Mouse (Mus musculus) layer of hippocampus, postnatal 36 days (tissue): Measurements from ENCODE around the gene Rars. TPM values are rescaled to one million over a fixed set of nuclear protein-coding genes. Genes with fewer than 3 reads are reported as not detected.
"Not testable (repeated sequence)": the region's sequence is repeated elsewhere in the genome, so short reads cannot be mapped to it uniquely, and the experiment has no call there.

Experiments used
- DNase-seq, 2 experiments: peaks; one replicate each; pipeline ENCODE4 v3.0.0; 2022
- total RNA-seq, 2 experiments: library from RNA; stranded (reverse); gene quantifications; 2 replicates each; pipeline ENCODE4 v1.2.3; 2021

Gene Rars
- total RNA-seq, 2 experiments from 2014 or later = 48.9 to 49.9 TPM

DNA sequence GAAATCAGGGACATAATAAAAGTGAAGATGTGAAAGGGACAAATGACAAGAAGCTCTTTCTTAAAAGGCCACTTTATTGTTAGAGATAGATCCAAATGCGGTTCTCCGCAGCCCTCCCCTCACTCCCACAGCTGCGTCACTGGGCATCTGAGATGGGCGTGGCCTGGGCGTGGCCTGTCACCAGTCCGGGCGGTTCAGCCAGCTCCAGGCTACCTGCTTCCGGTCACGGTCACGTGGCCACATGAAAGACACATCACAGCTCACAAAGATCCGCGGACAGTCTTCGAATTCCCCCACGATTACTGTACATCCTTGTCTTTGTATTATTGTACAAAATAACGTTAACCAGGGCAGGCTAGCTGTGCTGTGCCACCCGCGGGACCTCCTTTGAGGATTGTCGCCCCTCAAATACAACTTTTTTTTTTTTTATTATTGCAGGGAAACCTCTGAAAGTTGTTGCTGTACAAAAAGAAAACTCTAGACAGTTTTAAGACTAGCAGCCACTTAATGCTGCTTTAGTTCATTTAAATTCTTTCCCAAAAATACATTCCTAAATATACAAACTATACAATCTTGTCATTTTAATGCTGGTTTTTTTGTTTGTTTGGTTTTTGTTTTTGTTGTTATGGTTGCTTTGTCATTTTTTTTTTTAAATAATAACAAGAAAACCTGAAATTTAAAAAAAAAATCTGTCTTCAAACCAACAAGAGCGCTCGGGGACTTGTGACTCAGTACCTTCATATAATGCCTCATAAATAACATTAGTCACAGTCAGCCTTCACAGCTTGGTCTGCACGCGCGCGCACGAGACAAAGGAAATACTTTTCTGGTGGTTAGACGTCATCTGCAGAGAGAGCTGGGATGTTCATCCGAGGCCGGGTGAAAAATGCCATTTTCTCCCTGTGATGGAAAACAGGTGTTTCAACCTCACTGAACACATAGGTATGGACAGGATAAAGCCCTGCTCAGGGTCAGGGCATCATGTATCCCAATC is 4.3 kb upstream of the Rars start:
- peak; percentile 58 to 66 for DNase-seq

DNA sequence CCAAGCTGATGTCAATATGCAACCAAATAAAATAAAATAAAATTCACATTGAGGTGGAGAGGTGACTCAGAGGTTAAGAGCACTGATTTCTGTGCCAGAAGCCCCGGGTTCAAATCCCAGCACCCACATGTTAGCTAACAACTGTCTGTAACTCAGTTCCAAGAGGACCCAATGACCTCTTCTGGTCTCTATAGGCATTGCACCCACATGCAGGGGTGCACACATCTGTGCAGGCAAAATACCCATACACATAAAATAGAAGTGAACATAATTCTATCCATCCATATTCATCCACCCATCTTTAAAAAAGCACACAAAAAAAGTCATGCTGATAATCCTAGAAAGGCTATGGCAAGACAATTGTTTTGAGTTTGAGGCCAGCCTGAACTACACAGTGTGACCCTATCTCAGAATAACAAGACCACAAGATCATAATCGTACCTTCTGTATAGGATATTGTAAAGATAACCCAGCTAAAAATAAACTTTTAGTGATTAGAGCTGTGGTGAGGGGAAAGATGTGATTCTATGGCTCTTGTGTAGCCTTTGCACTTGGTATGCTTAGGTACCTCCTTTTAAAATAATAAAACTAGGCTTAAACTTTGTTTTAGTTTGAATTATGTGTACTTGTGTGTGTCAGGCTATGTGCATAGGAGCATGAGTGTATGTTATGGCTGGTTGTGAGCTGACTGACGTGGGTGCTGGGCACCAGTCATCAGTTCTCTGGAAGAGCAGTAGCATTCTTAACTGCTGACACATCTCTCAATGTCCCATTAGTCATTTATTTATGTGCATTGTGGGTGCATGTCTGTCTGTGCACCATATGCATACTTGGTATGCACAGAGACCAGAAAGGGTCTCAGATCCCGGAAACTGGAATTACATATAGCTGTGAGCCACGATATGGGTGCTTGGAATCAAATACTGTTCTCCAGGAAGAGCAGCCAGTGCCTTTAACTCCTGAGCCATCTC is 3.1 kb upstream of the Rars start:
- no peak for DNase-seq

GRCm38 (mm10) chr11:35833270-35833669 is 1.0 kb downstream of the Rars start:
- no peak for DNase-seq

GRCm38 (mm10) chr11:35832139-35832538 is 2.2 kb downstream of the Rars start:
- no peak for DNase-seq

DNA sequence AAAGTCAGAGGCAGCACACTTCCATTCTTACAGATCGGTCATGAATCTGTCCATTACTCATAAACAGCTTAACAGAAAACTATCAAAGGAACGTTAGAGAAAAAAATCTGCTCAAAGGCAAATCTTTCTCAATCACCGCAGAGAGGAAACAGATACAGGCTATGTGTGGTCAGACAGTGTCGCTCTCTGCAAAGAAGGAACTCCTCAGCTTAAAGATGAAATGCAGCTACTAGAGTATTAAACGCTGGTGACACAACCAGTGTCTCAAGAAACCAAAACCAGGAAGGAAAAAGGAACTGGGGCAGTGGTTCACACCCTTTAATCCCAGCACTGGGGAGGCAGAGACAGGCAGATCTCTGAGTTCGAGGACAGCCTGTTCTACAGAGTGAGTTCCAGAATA is 6.6 kb downstream of the Rars start:
- no peak for DNase-seq

DNA sequence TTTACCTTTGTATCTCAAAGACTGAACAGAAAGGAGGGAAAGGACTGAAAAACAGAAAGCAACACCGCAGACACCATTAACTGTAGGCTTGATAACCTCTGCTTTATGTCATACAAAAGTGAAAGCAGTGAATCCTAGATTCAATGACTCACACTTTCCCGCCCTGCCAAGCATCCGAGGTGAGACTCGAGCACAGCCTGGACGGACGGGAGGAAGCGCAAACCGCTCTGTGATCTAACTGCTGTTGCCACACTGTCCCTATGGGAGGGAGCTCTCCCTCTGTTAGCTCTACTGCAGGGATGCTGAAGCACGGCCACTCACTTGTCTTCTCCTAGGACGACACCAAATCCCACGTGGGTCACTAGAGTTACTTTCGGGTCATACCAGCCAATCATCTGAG is 18.0 kb downstream of the Rars start:
- DNase-seq = no peak

DNA sequence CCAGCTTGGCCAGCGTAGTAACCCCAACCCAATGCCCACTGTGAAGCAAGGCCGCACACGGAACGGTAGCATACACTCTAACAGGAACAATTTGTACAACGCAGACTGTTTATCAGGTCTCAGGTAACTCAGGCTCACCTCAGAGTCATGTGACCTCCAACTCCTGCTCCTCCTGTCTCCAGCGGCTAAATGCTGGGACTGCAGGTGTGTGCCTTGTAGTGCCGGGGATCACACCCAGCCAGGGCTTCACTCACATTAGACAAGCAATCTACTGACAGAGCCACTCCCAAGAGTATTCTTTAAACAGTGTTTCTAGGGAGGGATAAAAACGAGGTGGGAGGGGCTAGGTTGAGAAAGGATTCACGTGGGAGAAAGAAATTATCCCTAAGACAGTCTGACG is 22.8 kb downstream of the Rars start:
- DNase-seq = no peak

DNA sequence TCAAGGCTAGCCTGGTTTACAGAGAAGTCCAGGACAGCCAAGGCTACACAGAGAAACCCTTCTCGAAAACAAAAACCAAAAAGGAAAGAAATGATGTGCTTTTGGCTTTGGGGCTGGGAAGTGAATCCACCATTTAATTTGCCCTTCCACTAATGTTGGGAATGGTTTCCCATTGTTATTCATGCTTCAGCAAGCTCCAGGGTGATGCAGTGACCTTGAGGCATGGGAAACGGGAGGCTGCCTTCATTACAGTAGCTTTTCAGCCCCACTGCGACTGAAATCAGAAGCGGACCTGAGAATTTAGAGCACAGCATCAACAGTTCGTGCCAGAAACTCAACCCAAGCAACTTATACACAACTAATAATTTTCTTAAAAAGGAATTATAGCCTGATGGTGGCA is 33.0 kb downstream of the Rars start:
- DNase-seq = no peak

DNA sequence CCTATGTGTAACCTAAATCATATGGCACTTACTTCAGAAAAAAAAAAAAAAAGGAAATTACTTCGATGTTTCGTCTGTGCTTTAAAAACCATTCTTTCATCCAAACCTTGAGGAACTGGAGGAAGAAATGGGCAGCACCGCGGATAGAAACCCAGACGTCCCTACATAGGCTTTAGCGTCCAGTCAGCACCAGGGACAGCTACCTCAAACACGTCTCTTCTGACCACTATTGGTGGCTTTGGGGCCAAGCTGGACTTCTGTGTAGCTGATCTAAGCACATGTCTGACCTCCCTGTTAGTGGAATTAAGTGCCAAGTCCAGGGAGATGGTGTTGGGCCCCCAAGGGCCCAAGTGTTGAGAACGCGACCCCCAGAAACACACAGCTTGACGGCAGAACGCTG is 35.4 kb downstream of the Rars start, which contains the start of gene Fbll1:
TSS of gene Fbll1 (minus strand) at position 11 of the 400 bp plus-strand sequence.
- no peak for DNase-seq

GRCm38 (mm10) chr11:35798495-35798820 is 35.8 kb downstream of the Rars start:
- DNase-seq = peak; percentile 79 to 81

- DNase-seq = peak; percentile 35 to 44
These were observed 36.4 kb downstream of the Rars start for GRCm38 (mm10) chr11:35797751-35798494.

GRCm38 (mm10) chr11:35792800-35793199 is 41.5 kb downstream of the Rars start:
- not testable (repeated sequence) for DNase-seq

GRCm38 (mm10) chr11:35788443-35788842 is 45.9 kb downstream of the Rars start:
- DNase-seq = no peak

DNA sequence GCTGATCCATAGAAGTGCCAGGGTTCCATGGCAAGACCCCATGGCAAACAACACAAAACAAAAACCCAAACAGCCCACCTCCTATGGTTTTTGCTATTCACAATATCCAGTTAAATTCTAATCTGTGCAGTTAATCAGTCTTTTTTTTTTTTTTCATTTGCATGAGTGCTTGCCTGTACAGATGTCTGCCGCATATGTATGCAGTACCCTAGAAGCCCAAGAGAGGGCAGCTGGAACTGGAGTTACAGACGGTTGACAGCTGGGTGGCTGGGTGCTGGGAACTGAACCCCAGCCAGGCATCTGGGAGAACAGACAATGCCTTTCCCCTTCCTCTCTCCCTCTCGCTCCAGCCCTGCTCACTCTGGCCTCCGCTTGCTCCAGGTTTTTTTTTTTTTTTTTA is 49.8 kb downstream of the Rars start:
- no peak for DNase-seq

GRCm38 (mm10) chr11:35784002-35784401 is 50.3 kb downstream of the Rars start:
- no peak for DNase-seq

- DNase-seq = no peak
These were observed 51.3 kb downstream of the Rars start for GRCm38 (mm10) chr11:35783038-35783437.

DNA sequence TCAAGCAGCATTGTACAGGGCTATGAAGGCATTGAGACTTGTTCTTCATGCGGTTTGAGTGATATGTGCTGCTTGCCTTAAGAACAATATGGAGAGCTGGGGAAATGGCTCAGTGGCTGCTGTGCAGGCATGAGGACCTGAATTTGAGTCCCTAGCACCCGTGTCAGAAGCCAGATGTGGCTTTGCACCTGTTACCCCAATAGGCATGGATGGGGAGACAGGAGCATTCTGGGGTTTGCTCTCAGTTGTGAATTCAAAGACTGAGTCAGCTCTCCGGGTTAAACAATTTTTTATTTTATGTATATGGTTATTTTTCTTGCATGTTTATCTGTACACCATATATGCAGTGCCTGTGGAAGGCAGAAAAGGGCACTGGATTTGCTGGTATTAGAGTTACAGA is 51.9 kb downstream of the Rars start:
- no peak for DNase-seq

DNA sequence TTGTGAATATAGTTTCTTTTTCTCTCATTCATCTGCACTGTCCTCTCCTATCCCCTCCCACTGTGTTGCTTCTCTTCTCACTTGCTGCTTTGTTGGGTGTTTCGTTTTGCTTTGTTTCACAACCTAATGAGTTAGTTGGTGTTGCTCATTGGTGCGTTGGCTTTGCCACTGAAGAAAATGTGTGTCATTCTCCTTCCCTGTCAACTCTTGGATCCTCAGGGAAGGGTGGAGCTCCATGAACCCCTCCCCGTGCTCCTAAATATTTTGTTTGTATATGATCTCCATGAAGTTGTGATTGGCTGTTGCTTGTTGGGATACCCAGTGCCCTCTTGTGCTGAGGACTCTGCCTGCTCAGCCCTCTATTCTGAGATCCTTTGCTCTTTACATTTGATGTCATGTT is 54.0 kb downstream of the Rars start:
- no peak for DNase-seq

GRCm38 (mm10) chr11:35776452-35776851 is 57.9 kb downstream of the Rars start:
- no peak for DNase-seq

GRCm38 (mm10) chr11:35775606-35776005 is 58.7 kb downstream of the Rars start:
- DNase-seq = no peak

- no peak for DNase-seq
These were observed 63.4 kb downstream of the Rars start for GRCm38 (mm10) chr11:35770741-35771504.
